Mouse (Mus musculus) layer of hippocampus, postnatal 36 days (tissue): ENCODE data around the gene Mdm4. TPM values are rescaled to one million over a fixed set of nuclear protein-coding genes. Genes with fewer than 3 reads are reported as not detected.
"Not testable (repeated sequence)": the region's sequence is repeated elsewhere in the genome, so short reads cannot be mapped to it uniquely, and the experiment has no call there.

Experiments used
- DNase-seq, 2 experiments: peaks; one replicate each; pipeline ENCODE4 v3.0.0; 2022
- total RNA-seq, 2 experiments: library from RNA; stranded (reverse); gene quantifications; 2 replicates each; pipeline ENCODE4 v1.2.3; 2021

Mdm4 gene
- total RNA-seq, 2 experiments from 2014 or later = 86.0 to 101 TPM

DNA sequence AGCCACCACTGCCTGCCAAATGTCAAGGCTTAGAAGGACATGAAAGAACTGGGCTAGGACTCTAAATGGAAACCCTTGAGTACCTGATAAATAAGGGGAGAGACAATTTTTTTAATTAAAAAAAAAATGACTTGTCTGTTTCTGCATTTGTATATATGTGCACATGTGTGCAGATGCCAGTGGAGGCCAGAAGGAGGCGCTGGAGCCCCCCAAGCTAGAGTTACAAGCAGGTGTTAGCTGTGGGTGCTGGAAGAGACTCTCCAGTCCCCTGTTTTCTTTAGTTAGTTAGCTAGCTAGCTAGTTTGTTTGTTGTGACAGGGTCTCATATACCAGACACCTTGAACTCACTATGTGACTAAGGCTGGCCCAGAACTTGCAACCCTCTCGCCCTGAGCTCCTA, 21.5 kb upstream of the Mdm4 start:
- no peak for DNase-seq

DNA sequence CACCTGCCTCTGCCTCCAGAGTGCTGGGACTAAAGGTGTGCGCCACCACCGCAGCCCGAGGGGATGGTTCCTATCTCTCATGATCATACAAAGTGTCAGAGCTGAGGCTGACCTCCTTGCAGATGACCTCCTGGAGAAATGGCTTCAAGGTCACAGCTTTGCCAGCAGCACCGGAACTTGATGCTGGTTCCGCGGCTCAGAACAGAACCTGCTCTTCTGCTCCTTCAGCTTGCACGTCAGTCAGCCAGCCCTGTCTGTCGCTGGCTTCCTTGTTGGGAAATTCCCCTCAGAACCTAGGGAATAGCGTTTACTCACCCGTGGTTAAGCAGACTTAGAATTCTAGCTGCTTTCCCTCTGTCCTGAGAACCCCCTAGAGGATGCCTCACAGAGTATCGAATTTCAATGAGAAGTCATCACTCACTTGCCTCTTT, 19.7 kb upstream of the Mdm4 start:
- no peak for DNase-seq

DNA sequence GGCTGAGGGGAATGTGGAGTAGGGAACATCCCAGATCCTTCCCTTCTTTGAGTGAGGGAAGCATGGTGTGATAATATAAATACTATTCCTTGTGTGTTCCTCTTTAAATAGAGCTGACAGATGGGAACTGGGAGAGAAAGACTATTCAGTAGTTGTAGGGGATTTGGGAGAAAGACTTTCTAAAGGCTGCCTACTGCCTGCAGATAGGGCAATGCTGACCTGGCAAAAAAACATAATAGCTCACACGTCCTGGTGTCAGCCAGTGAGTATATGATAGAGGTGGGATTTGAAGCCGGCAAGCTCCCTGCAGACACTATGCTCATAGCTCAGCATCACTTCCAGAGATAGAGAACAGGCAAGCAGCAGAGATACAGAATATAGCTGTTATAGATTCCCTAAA, 18.3 kb upstream of the Mdm4 start:
- DNase-seq = no peak

DNA sequence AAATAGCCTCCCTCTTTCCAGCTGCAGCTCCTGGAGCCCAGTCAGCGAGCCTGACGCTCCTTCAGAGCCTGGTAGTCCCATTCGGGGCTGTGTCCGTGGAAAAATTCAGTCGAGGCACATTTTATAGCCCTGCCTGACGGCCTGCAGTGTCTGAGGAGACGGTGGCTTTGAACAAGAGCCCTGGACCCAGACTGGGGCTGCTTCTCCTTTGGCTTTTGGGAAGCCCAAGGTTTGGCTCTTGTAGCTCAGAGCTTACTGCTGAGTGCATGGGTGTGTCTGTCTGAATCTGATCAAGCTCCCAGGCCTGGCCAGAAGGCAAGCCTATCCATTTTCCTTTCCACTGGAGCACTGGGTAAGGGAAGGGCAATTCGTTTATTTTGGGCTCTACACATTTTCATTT, 17.2 kb upstream of the Mdm4 start:
- no peak for DNase-seq

DNA sequence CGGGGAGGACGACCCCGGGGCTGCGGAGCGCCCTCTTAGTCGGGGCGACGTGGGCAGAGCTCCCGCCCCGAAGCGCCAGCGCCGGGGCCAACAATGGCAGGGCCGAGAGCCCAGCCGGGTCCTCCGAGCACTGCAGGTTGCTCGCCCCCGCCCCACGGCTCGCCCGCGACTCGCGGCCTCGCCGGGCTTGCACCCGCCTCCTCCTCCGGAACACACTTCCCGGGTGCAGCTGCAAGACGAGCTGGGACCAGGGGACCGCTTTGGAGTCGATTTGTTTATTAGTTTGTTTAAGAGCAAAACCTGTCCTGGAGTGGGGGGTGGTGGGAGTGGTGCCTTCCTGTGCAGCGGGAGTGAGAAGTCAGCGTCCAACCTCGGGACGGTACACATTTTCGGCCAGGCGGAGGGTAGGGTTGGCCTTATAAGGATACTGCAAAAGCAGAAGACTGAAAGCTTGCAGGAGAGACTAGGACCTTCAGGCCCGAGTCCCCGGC, 16.1 kb upstream of the Mdm4 start:
- no peak for DNase-seq

DNA sequence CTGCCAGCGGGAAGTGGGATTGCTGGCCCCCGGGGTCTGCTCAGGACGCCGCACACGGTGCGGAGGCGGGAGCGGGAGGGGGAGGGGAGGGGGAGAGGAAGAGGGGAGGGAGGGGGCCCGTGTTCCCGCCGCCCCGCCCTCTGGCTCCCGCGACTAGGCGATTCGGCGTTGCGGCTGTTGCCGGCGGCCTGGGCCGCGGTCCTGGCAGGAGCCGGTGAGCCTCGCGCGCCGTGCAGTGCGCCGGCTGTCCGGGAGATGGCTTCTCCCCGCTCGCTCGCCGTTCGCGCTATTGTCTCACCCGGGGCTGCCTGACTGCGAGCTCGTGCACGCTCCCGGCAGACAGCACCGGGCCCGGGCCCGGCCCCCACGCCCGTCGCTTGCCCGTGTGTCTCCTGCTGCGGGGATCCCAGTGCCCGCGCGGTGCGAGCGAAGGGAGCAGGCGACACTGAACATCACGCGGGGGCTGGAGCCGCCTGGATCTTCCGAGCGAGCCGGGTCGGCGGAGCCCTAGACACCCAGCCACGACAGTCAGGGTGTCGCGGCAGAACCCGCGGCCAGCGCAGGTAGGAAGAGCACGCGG, 15.6 kb upstream of the Mdm4 start:
- peak; percentile 61 to 76 for DNase-seq

DNA sequence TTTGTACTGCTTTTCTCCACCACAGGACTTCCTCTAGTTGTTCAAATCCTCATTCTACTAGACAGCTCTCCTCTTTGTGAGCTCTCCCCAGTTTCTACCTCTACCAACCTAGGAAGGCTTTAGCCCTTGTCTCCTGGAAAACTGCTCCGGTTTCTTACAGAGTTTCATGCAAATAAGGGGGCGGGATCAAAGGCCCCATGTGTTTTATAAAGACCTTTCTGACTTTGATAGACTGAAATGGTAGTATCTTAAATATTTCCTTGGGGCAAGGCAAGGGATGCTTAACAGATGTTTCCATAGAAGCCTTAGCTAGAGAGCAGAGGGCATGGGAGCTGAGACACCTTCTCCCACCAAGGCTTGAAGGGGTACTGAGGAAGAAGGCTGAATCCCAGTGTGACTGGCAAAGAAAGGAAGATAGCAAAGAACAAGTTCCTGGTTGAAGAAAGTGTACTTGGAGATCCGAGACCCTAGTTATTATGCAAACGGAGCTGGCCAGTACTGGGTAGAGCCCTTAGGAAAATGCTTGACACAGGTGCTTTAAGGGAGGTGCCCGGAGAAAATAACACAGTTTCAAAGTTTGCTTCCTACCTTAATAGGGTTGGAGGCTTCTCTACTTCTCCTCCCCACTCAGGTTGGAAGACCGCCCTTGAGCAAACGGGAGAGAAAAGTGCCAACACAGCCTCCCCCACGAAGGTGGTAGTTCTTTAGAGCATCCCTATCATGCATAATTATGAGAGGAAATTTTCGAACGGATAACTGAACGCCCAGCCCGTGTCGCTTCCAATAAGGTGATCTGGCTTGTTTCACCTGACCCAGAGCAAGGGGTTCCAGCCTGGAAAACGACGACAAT, 14.9 kb upstream of the Mdm4 start, which contains the start of gene Pik3c2b:
Gene Pik3c2b (plus strand): TSS at position 657 of the 850 bp plus-strand sequence.
- DNase-seq = no peak

DNA sequence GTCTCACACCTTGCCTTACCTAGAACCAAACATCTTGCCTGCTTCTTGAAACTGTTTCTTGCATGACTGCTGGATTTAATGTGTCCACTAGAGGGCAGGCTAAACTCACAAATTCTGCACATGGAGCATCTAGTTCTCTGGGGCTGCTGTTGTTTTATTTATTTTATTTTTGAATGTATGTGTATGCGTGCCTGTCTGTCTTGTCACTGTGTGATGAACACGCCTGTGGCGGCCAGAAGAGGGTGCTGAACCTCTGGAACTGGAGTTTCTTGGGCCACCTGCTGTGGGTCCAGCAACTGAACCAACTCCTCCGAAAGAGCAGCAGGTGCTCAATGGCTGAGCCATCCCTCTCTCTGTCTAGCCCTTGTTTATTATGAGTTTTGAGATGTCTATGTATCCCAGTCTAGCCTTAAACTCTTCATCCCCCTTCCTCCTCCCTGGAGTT, 9.2 kb upstream of the Mdm4 start:
- DNase-seq = no peak

DNA sequence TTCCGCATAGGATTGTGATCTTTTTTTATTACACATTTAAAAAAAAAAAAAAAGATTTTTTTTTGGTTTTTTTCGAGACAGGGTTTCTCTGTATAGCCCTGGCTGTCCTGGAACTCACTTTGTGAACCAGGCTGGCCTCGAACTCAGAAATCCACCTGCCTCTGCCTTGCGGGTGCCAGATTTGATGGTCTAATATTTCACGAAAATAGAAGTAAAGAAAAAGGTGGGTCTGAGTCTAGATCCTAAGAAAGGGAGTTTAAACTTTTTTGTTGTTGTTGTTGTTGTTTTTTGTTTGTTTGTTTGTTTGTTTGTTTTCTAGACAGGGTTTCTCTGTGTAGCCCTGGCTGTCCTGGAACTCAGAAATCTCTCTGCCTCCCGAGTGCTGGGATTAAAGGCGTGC, 4.3 kb upstream of the Mdm4 start:
- not testable (repeated sequence) for DNase-seq

DNA sequence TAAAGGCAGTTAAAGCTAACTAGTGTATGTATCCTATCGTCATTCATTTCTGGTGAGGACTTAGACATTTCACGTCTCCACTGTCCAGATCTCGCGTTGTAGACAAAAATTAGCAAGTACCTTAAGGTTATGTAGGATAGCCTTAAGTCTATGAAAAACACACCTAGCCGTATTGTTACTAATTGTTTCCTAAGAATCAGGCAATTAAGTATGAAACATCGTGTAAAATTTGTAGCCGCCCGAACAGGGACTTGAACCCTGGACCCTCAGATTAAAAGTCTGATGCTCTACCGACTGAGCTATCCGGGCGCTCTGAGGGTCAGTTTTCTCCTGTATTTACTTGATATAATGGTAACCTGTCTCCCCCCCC, 3.7 kb upstream of the Mdm4 start:
- DNase-seq = peak in 1 of 2 experiments; percentile 37

DNA sequence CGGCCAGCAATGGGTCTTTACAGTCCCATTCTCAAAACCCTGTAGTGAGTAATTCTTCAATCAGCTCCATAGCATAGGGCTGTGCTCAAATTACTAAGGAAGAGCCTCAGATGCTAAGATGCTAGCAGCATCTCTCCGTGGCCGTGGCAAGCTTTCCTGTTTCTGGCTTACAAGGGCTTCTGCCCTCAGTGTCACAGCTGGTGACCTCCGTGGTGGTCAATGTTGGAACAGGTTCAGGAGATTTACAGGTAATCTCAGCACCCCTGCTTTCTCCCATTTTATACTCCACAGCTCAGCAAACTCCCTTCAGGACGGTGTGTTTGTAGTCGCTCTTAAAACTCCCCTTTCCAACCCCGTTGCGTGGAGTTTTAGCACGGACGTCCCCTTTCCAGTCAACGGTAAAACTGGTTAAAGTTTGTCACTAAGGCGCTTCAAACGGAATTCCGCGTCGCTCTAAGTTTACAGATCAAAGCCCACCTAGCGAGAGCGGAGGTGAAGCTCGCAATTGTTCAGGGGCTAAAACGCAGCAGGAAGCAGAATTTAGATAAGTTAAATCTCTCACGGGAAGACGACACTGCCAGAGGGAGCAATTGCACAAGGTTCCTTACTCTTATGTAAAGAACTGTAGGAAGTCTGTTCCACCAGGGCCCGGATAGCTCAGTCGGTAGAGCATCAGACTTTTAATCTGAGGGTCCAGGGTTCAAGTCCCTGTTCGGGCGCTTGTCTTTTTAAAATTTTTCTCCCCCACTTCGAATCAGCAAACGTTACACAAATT, 3.1 kb upstream of the Mdm4 start:
- DNase-seq = peak; percentile 58 to 72

DNA sequence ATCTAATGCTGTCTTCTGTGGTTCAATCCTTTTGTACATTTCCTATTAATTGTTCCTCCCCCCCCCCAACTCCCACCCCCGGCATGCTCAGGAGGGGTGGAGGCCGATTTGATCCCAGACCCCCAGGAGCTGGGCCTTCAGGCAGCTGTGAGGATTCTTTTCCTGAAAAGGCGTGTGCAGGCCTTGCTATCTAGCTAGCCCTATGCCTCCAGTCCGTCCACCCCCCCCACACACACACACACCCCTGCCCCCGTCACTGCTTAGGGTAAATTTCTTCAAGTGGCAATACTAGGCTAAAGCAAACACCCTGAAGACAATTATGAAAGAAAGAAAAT, 2.6 kb upstream of the Mdm4 start:
- DNase-seq = no peak

DNA sequence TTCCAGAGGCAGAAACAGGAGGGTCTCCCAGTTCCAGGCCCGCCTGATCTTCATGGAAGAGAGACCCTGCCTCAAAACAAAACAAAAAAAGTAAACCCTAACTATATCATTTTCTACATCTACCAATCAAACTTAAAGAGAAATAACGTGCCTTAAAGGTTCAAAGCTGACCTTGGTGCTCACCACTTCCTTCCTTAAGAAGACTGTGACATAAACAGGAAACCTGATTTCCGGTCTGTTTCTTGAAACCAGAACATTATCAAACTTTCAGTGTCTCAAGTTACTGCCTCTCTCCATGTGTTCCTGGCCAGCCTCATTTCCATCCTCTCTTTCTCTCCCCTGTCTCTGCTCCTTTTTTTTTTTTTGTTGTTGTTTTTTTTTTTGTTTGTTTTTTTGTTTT, 617 bp downstream of the Mdm4 start:
- no peak for DNase-seq

DNA sequence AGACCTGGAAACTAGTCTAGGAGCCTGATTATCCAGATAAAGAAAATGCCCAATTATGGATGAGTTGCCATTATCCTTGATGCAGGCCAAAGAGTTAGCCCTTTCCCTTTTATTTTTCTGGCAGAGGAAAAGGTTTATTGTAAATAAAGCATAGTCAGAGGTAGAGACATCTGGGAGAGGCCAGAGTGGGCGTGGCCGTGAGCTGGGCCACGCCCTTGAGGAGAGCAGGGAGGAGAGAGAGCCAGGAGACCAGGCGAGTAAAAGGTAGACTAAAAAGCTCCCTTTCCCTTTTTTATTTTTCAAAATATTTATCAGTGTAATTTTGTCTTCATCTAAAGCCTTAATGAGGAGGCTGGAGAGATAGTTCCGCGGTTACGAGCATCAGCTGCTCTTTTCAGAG, 2.4 kb downstream of the Mdm4 start:
- DNase-seq = no peak

DNA sequence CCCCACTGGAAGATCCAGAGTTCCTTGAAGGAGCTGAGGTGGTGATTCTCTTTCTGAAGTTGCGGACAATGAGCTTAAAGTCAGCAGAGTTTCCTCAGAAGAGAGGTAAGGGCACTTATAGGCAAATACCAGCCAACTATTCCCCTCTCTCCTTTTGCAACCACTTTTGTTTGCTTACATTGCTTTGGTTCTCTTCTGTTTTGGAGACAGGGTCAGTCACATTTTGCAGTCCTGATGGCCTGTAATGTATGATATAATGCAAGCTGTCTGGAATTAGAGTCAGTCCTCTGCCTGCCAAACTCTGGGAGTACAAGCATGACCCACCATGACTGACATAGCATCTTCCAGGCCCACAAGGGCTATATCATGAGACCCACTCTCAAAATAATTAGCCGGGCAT, 3.2 kb downstream of the Mdm4 start:
- DNase-seq = no peak

DNA sequence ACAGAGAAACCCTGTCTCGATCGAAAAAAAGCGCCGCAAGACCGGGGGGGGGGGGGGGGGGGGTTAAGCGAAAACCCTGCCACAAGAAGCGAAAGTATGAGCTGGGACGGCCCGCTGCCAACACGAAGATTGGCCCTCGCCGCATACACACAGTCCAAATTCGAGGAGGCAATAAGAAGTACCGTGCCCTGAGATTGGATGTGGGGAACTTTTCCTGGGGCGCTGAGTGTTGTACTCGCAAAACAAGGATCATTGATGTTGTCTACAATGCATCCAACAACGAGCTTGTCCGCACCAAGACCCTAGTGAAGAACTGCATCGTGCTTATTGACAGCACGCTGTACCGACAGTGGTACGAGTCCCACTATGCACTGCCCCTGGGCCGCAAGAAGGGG, 4.6 kb downstream of the Mdm4 start:
- not testable (repeated sequence) for DNase-seq

DNA sequence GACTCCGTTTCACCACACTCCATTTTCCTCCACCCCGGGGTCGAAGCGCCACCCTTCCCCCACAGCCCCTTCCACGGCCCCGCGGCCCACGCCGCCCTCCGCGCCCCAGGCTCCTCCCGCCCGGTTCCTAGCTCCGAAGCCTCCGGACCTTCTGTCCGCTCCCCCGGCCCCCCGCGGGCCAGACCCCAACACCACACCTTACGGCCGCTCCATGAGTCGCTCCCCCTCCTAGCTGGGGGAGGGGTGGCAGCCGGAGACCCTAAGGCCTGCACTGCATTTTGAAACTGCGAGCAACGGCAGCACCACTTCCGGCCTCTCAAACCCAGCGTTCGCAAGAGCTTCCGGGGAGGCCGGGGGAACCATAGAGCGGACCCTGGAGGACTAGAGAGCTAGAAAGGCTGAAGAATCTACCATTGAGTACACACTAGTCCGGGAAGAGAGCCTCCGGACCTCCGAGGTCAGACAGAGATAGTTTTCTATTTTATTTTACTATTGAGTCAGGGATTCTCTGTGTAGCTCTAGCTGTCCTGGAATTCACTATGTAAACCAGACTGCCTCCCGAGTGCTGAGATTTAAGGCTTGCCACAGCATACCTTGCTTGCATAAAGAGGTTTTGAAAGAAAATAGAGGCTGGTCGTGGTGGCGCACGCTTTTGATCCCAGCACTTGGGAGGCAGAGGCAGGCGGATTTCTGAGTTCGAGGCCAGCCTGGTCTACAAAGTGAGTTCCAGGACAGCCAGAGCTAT, 5.1 kb downstream of the Mdm4 start:
- DNase-seq = peak; percentile 87 to 88

DNA sequence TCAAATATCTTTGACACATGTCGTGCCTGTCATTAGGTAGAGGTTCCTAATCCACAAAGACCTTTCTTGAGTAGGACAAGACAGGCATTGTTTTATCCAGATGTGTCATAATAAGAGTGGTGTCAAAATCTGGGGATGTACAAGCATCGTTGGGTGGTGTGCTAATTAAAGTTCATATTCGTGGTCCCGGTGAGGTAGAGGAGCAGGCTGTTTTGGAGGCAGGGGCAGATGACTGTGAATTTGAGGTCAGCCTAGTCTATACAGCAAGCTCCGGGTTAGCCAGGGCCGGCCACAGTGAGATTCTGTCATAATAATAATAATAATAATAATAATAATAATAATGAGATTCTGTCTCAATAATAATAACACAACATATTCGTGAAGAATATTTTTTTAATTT, 5.9 kb downstream of the Mdm4 start:
- DNase-seq = no peak

DNA sequence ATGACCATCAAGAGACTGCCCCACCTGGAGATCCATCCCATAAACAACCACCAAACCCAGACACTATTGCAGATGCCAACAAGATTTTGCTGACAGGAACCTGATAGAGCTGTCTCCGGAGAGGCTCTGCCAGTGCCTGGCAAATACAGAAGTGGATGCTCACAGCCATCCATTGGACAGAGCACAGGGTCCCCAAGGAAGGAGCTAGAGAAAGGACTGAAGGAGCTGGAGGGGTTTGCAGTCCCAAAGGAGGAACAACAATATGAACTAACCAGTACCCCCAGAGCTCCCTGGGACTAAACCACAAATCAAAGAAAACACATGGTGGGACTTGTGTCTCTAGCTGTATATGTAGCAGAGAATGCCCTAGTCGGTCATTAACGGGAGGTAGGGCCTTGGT, 6.6 kb downstream of the Mdm4 start:
- not testable (repeated sequence) for DNase-seq

DNA sequence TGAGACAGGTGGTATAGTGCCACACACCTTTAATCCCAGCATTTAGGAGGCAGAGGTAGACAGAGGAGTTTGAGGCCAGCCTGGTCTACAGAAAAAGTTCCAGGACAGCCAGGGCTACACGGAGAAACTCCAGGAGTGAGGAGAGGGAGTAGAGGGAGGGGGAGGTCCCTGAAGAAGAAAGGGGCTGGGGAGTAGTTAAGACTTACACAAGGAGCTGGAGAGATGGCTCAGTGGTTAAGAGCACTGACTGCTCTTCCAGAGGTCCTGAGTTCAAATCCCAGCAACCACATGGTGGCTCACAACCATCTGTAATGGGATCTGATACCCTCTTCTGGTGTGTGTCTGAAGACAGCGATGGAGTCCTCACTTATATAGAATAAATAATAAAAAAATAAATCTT, 8.4 kb downstream of the Mdm4 start:
- not testable (repeated sequence) for DNase-seq

DNA sequence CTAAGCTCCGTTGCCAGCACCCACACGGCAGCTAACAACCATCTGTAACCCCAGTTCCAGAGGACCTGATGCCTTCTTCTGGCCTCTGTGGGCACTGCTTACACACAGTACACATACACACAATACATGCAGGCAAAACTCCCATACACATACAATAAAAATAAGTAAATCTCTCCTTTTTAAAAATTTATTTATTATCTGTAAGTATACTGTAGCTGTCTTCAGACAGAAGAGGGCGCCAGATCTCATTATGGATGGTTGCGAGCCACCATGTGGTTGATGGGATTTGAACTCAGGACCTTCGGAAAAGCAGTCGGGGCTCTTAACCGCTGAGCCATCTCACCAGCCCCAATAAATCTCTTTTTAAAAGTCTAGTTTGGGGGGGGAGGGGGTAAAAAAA, 9.0 kb downstream of the Mdm4 start:
- DNase-seq = no peak

DNA sequence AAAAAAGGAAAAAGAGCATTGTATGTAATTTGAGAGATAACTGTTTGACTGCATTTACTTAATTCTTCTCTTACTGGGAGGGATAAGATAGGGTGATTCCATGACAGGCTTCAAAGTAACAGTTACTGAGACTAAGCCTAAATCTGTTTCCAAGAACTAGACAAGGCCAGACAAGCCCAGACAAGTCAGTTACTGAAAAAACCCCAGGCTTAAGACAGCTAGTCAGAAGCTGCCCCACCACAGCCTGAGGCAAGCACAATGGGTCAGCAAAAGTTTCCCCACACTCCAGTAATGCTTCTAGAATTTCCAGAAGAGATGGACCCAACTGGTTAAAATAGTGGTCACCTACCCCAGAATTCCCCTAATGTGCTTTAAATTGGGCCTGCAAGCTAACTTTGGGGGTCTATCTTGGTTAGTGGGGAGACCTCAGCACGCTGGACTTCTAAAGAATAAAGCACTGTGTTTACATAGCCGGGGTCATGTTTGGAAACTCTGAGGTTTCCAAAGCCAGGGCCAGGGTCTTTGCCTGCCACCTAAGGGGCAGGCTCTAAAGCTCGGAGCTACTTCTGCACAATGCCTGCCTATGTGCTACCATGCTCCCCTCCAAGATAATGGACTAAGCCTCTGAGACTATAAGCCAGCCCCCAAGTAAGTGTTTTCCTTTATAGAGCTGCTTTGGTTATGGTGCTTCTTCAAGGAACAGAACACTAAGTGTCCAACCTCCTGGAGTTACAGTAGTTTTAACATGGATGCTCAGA, 10.0 kb downstream of the Mdm4 start:
- no peak for DNase-seq
